Mouse (Mus musculus) erythroblast, embryonic 14.5 days (primary cell): ENCODE measurements around the gene Pcsk5. TPM values are rescaled to one million over a fixed set of nuclear protein-coding genes. Genes with fewer than 3 reads are reported as not detected.

ENCODE experiments used
- H3K27me3 ChIP-seq: 2 replicates; pipeline ENCODE4 v1.6.1; 2012; ENCODE audit warnings: inconsistent platforms; ENCODE audit not compliant: control insufficient read depth
- H3K36me3 ChIP-seq: 2 replicates; pipeline ENCODE4 v1.6.1; 2012; ENCODE audit warnings: mild to moderate bottlenecking, inconsistent platforms; ENCODE audit not compliant: control insufficient read depth
- H3K4me1 ChIP-seq: 2 replicates; pipeline ENCODE4 v1.6.1; 2012; ENCODE audit warnings: inconsistent platforms; ENCODE audit not compliant: control insufficient read depth
- H3K4me3 ChIP-seq: replicated peaks from 2 replicates; pipeline ENCODE3; 2012; ENCODE audit warnings: moderate library complexity, mild to moderate bottlenecking, inconsistent platforms
- H3K9me3 ChIP-seq: 2 replicates; pipeline ENCODE4 v1.6.1; 2012; ENCODE audit warnings: low read length, inconsistent platforms, mixed read lengths; ENCODE audit not compliant: control insufficient read depth
- GATA1 ChIP-seq: IDR thresholded peaks from 2 replicates; pipeline ENCODE4 v1.6.1; 2012; ENCODE audit warnings: low read length, inconsistent platforms, mixed read lengths
- TAL1 ChIP-seq: IDR thresholded peaks from 3 replicates; pipeline ENCODE4 v1.6.1; 2012; ENCODE audit warnings: low read length, inconsistent platforms, mixed read lengths
- polyA plus RNA-seq: library from polyadenylated mRNA; stranded (reverse); fragments of >175 nt; gene quantifications from 2 replicates; pipeline ENCODE4 v1.2.3, GENCODE M21; 2012

Gene Pcsk5
- polyA plus RNA-seq, 1 experiment: not detected

DNA sequence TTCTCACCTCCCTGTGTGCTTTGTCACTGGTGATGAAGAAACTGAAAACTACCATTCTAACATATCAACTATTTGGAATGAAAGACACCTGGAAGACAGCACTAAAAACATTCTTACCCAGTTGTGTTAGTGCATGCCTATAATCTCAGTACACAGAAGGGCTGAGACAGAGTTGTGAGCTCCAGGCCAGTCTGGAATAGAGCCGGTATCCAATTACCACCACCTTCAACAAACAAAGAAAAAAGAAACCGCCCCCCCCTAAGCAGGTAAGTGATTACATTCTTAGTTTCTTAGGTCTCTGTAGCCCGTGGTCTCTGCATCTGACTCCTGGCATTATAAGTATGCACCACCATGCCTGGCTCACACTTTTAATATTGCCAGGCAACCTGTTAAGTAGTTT lies 444.6 kb downstream of the Pcsk5 start:
- Histone ChIP-seq H3K4me1 (peaks cover 52% of the 10 kb centered on the region), H3K36me3 (peaks cover 27% of the 10 kb centered on the region), H3K9me3 (no peaks in the 10 kb centered on the region), H3K4me3 (peak overlapping the region; percentile 97), H3K27me3 (peaks cover 6% of the 10 kb centered on the region)
- TF ChIP-seq TAL1: no peak
- TF ChIP-seq GATA1: no peak

DNA sequence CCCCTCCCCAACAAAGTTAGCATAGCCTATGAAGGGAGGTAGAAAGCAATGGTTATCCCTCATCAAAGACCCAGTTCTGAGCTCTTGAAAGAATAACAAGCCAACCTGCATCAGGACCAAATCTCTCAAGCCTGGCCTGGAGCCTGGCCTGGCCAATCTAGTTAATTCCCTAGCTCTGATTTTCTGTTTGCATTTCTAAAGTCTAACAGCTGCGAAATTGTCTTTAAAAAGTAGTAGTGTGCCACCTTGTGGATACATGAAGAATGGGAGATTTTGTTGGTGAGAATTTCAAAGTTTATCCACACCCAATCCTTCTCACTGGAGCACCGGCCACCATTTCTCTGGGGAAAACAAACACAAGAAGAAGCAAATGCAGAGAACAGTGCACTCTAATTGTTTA lies 449.0 kb downstream of the Pcsk5 start:
- no peak overlapping the region for H3K4me3 ChIP-seq
- TF ChIP-seq TAL1 (no peak), GATA1 (no peak)
- H3K4me1 ChIP-seq: peaks cover 39% of the 10 kb centered on the region
- peaks cover 6% of the 10 kb centered on the region for H3K27me3 ChIP-seq
- no peaks in the 10 kb centered on the region for H3K9me3 ChIP-seq
- H3K36me3 ChIP-seq: no peaks in the 10 kb centered on the region

DNA sequence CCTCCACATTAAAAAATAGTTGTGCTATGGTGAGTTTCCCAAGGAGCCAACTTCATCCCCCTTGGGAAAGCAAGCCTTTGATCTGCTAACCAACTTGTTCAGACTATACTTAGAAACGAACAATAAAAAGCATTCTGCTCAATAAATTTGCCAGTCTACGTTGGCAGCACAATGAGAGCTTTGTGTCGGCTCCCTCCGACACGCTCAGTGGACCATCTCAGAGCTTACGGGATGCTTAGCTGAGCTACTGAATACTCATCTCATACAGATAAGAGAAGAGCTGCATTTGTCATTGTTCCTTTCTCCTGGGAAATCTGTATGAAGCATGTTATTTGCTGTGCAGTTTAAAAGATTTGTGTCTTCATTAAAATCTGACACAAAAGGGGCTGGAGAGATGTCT lies 451.0 kb downstream of the Pcsk5 start:
- Histone ChIP-seq H3K27me3 (no peaks in the 10 kb centered on the region), H3K4me3 (no peak overlapping the region), H3K36me3 (no peaks in the 10 kb centered on the region), H3K9me3 (no peaks in the 10 kb centered on the region), H3K4me1 (peaks cover 31% of the 10 kb centered on the region)
- TF ChIP-seq GATA1 (no peak), TAL1 (no peak)

DNA sequence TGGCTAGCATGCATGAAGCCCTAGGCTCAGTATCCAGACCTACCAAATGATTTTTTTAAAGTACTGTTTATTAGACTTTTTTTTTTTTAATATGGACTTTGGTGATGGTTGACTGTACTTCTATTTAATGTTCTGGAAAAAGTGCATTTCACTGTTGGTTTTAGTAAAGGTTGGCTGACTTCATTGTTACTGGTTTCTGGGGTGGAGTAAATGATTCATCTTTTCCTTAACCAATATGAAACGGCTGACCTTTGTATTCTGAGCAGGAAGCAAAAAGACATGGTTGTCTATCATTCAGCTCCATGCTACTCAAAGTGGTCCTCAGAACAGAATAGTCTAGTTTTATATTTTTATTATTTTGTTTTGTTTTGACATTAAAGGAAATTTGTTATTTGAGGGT lies 452.0 kb downstream of the Pcsk5 start:
- Histone ChIP-seq H3K4me1 (peaks cover 31% of the 10 kb centered on the region), H3K4me3 (no peak overlapping the region), H3K36me3 (no peaks in the 10 kb centered on the region), H3K27me3 (no peaks in the 10 kb centered on the region), H3K9me3 (no peaks in the 10 kb centered on the region)
- TF ChIP-seq GATA1 (no peak), TAL1 (no peak)

DNA sequence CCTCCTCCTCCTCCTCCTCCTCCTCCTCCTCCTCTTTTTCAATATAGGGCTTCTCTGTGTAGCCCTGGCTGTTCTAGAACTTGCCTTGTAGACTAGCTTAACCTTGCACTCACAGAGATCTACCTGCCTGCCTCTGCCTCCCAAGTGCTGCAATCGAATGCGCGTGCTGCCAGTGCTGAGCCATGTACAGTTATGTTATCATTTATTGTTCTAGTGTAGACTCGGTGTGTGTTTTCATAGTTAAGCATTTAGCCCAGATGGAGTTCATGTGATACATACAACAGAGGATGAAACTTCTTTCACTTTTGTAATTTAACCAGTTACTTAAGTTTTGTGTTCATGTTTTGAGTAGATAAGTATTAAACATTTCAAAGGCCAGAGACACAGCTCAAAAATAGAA lies 452.4 kb downstream of the Pcsk5 start:
- Histone ChIP-seq H3K4me3 (no peak overlapping the region), H3K9me3 (no peaks in the 10 kb centered on the region), H3K27me3 (no peaks in the 10 kb centered on the region), H3K4me1 (peaks cover 31% of the 10 kb centered on the region), H3K36me3 (no peaks in the 10 kb centered on the region)
- no peak for TF ChIP-seq TAL1
- TF ChIP-seq GATA1: no peak

DNA sequence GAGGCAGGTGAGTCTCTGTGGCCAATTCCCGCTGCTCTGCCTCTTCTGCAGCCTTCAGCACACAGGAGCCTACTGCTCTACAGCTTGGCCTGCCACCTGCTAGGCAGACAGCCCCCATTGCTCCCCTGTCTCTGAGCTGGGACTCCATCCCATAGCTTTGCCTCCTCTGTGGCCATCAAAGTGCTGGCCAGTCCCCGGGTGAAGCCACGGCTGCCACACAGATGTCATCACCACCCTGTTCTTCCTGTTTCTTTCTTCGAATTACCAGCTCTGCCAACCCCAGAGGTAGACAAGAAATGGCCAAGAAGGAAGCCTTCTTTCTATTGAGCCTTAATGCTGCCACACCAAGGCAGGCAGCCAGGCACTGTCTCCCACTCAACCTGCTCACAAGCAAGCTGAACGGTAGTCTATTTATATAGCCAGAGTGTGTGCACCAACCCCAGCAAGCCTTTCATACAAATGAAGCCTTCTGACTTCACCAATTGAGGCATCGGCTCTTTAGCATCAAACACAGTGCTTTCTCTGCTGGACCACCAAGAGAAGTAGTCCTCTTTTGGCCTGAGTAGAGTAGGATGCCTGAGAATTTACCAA lies 454.5 kb downstream of the Pcsk5 start:
- H3K27me3 ChIP-seq: no peaks in the 10 kb centered on the region
- H3K9me3 ChIP-seq: no peaks in the 10 kb centered on the region
- H3K4me1 ChIP-seq: peaks cover 16% of the 10 kb centered on the region
- no peak for TF ChIP-seq TAL1
- TF ChIP-seq GATA1: no peak
- H3K36me3 ChIP-seq: no peaks in the 10 kb centered on the region
- no peak overlapping the region for H3K4me3 ChIP-seq
